Mouse (Mus musculus) myocyte (in vitro differentiated cells): ENCODE measurements around the gene Pole3. TPM values are rescaled to one million over a fixed set of nuclear protein-coding genes. Genes with fewer than 3 reads are reported as not detected.

Experiments used
- H3K27me3 ChIP-seq: one replicate; pipeline ENCODE4 v1.6.1; 2011; ENCODE audit not compliant: control insufficient read depth, insufficient read depth, insufficient read length
- H3K36me3 ChIP-seq: one replicate; pipeline ENCODE4 v1.6.1; 2011; ENCODE audit not compliant: control insufficient read depth, insufficient read depth
- H3K4me2 ChIP-seq: one replicate; pipeline ENCODE4 v1.6.1; 2011; ENCODE audit warnings: low read depth, control low read depth
- H3K4me3 ChIP-seq: one replicate; pipeline ENCODE4 v1.5.1; 2011; ENCODE audit warnings: mild to moderate bottlenecking, control low read depth, moderate library complexity
- H3K79me2 ChIP-seq: one replicate; pipeline ENCODE4 v1.6.1; 2011; ENCODE audit not compliant: control insufficient read depth, insufficient read depth
- H3ac ChIP-seq: one replicate; pipeline ENCODE4 v1.6.1; 2011; ENCODE audit not compliant: control insufficient read depth, insufficient read length
- CEBPB ChIP-seq: IDR thresholded peaks from 2 replicates; pipeline ENCODE4 v1.6.1; 2011; ENCODE audit warnings: mild to moderate bottlenecking, moderate library complexity; ENCODE audit not compliant: poor library complexity, insufficient read depth, severe bottlenecking
- E2F4 ChIP-seq: IDR thresholded peaks from one replicate; pipeline ENCODE4 v1.6.1; 2011; ENCODE audit warnings: mild to moderate bottlenecking, control low read depth, moderate library complexity; ENCODE audit not compliant: insufficient read depth
- MAX ChIP-seq: IDR thresholded peaks from one replicate; pipeline ENCODE4 v1.6.1; 2011; ENCODE audit warnings: low read depth, mild to moderate bottlenecking, control low read depth
- MYOD1 ChIP-seq, 3 experiments: IDR thresholded peaks; one replicate each; pipeline ENCODE4 v1.6.1; 2011; ENCODE audit warnings: control low read depth in 2 of 3, low read depth in 2 of 3, mild to moderate bottlenecking in 2 of 3, moderate library complexity in 1 of 3; ENCODE audit not compliant: insufficient read length in 2 of 3, control insufficient read depth in 1 of 3
- MYOG ChIP-seq, 3 experiments: IDR thresholded peaks; one replicate each; pipeline ENCODE4 v1.6.1; 2011; ENCODE audit warnings: control low read depth in 2 of 3, low read depth in 2 of 3, mild to moderate bottlenecking in 2 of 3; ENCODE audit not compliant: insufficient read length in 2 of 3, control insufficient read depth in 1 of 3, insufficient read depth in 1 of 3
- POLR2A ChIP-seq: IDR thresholded peaks from one replicate; pipeline ENCODE4 v1.6.1; 2011; ENCODE audit warnings: low read depth, mild to moderate bottlenecking, control low read depth, moderate library complexity; ENCODE audit not compliant: insufficient read length
- POLR2AphosphoS2 ChIP-seq: IDR thresholded peaks from one replicate; pipeline ENCODE4 v1.6.1; 2011; ENCODE audit warnings: low read depth, control low read depth; ENCODE audit not compliant: insufficient read length
- REST ChIP-seq: IDR thresholded peaks from one replicate; pipeline ENCODE4 v1.6.1; 2011; ENCODE audit warnings: mild to moderate bottlenecking, control low read depth, moderate library complexity; ENCODE audit not compliant: insufficient read depth, insufficient read length
- SRF ChIP-seq: IDR thresholded peaks from one replicate; pipeline ENCODE4 v1.6.1; 2011; ENCODE audit warnings: low read depth; ENCODE audit not compliant: control insufficient read depth, insufficient read length
- TCF12 ChIP-seq: IDR thresholded peaks from one replicate; pipeline ENCODE4 v1.6.1; 2011; ENCODE audit warnings: mild to moderate bottlenecking, control low read depth; ENCODE audit not compliant: poor library complexity, insufficient read depth, severe bottlenecking
- TCF3 ChIP-seq: IDR thresholded peaks from one replicate; pipeline ENCODE4 v1.6.1; 2011; ENCODE audit warnings: low read depth, control low read depth; ENCODE audit not compliant: insufficient read length
- USF1 ChIP-seq: IDR thresholded peaks from one replicate; pipeline ENCODE4 v1.6.1; 2011; ENCODE audit warnings: low read depth, mild to moderate bottlenecking, control low read depth, moderate library complexity
- polyA plus RNA-seq: library from polyadenylated mRNA; unstranded; fragments of >200 nt; fragmentation: generic; extraction: Trizol; gene quantifications from one replicate; pipeline ENCODE4 v1.2.1, GENCODE M21; 2012; ENCODE audit warnings: missing spikeins

Pole3 gene
- polyA plus RNA-seq, 1 experiment, result 37.3 TPM

GRCm38 (mm10) chr4:62567696-62568095, 42.8 kb upstream of the Pole3 start:
- Histone ChIP-seq H3K27me3 (peaks cover 59% of the 10 kb centered on the region), H3K4me3 (no peak overlapping the region), H3K36me3 (no peaks in the 10 kb centered on the region), H3K4me2 (no peak overlapping the region), H3ac (no peak overlapping the region), H3K79me2 (no peaks in the 10 kb centered on the region)
- TF ChIP-seq REST, result no peak
- TF ChIP-seq MYOG (IDR thresholded peaks at IDR 0.05; ENCODE audit: control insufficient read depth in 1 of 3, insufficient read depth in 1 of 3, insufficient read length in 2 of 3, low read depth in 2 of 3), result no peak
- TF ChIP-seq TCF12, result no peak
- no peak for TF ChIP-seq MAX
- TF ChIP-seq USF1, result no peak
- no peak for TF ChIP-seq E2F4
- no peak for TF ChIP-seq TCF3
- TF ChIP-seq MYOD1 (IDR thresholded peaks at IDR 0.05; ENCODE audit: control insufficient read depth in 1 of 3, insufficient read length in 2 of 3, low read depth in 2 of 3), result no peak
- TF ChIP-seq CEBPB, result no peak
- TF ChIP-seq POLR2A, result no peak
- no peak for TF ChIP-seq SRF

- H3ac ChIP-seq, result no peak overlapping the region
- no peaks in the 10 kb centered on the region for H3K79me2 ChIP-seq
- H3K27me3 ChIP-seq, result peaks cover 53% of the 10 kb centered on the region
- TF ChIP-seq MYOD1 (IDR thresholded peaks at IDR 0.05; ENCODE audit: control insufficient read depth in 1 of 3, insufficient read length in 2 of 3, low read depth in 2 of 3), result no peak
- no peak for TF ChIP-seq REST
- TF ChIP-seq MYOG (IDR thresholded peaks at IDR 0.05; ENCODE audit: control insufficient read depth in 1 of 3, insufficient read depth in 1 of 3, insufficient read length in 2 of 3, low read depth in 2 of 3), result no peak
- no peak for TF ChIP-seq SRF
- TF ChIP-seq CEBPB, result no peak
- TF ChIP-seq POLR2A, result no peak
- no peak for TF ChIP-seq USF1
- no peak for TF ChIP-seq E2F4
- no peaks in the 10 kb centered on the region for H3K36me3 ChIP-seq
- H3K4me2 ChIP-seq, result no peak overlapping the region
- H3K4me3 ChIP-seq, result no peak overlapping the region
Measured at GRCm38 (mm10) chr4:62566530-62566929, 41.7 kb upstream of the Pole3 start.

- no peak overlapping the region for H3K4me3 ChIP-seq
- H3K27me3 ChIP-seq, result peaks cover 34% of the 10 kb centered on the region
- no peaks in the 10 kb centered on the region for H3K36me3 ChIP-seq
- no peaks in the 10 kb centered on the region for H3K79me2 ChIP-seq
- TF ChIP-seq SRF (no peak), POLR2A (no peak), CEBPB (no peak), MYOD1 (IDR thresholded peaks at IDR 0.05; ENCODE audit: control insufficient read depth in 1 of 3, insufficient read length in 2 of 3, low read depth in 2 of 3) (no peak), E2F4 (no peak), TCF3 (no peak), REST (no peak), TCF12 (no peak), MAX (no peak), POLR2AphosphoS2 (no peak), MYOG (IDR thresholded peaks at IDR 0.05; ENCODE audit: control insufficient read depth in 1 of 3, insufficient read depth in 1 of 3, insufficient read length in 2 of 3, low read depth in 2 of 3) (no peak), USF1 (no peak)
- H3ac ChIP-seq, result no peak overlapping the region
- no peak overlapping the region for H3K4me2 ChIP-seq
Measured at GRCm38 (mm10) chr4:62562006-62562405, 37.1 kb upstream of the Pole3 start.

GRCm38 (mm10) chr4:62561630-62562001, 36.7 kb upstream of the Pole3 start:
- no peak for TF ChIP-seq TCF3
- no peak for TF ChIP-seq REST
- TF ChIP-seq CEBPB, result no peak
- TF ChIP-seq POLR2AphosphoS2, result no peak
- TF ChIP-seq MYOG (IDR thresholded peaks at IDR 0.05; ENCODE audit: control insufficient read depth in 1 of 3, insufficient read depth in 1 of 3, insufficient read length in 2 of 3, low read depth in 2 of 3), result no peak
- no peak for TF ChIP-seq USF1
- no peak for TF ChIP-seq SRF
- TF ChIP-seq MAX, result no peak
- no peak for TF ChIP-seq MYOD1 (IDR thresholded peaks at IDR 0.05; ENCODE audit: control insufficient read depth in 1 of 3, insufficient read length in 2 of 3, low read depth in 2 of 3)
- no peak for TF ChIP-seq E2F4
- no peak overlapping the region for H3K4me3 ChIP-seq
- no peaks in the 10 kb centered on the region for H3K79me2 ChIP-seq
- H3ac ChIP-seq, result no peak overlapping the region
- H3K4me2 ChIP-seq, result peak overlapping the region; percentile 10
- peaks cover 33% of the 10 kb centered on the region for H3K27me3 ChIP-seq
- H3K36me3 ChIP-seq, result no peaks in the 10 kb centered on the region

- no peaks in the 10 kb centered on the region for H3K36me3 ChIP-seq
- H3K4me2 ChIP-seq, result peak overlapping the region; percentile 10
- peaks cover 28% of the 10 kb centered on the region for H3K27me3 ChIP-seq
- H3K79me2 ChIP-seq, result no peaks in the 10 kb centered on the region
- no peak overlapping the region for H3K4me3 ChIP-seq
- H3ac ChIP-seq, result no peak overlapping the region
- TF ChIP-seq TCF12 (no peak), POLR2A (no peak), TCF3 (no peak), POLR2AphosphoS2 (no peak), E2F4 (no peak), USF1 (no peak), MYOG (IDR thresholded peaks at IDR 0.05; ENCODE audit: control insufficient read depth in 1 of 3, insufficient read depth in 1 of 3, insufficient read length in 2 of 3, low read depth in 2 of 3) (no peak), SRF (no peak), MAX (no peak)
Measured at GRCm38 (mm10) chr4:62560963-62561629, 36.2 kb upstream of the Pole3 start.
